Mouse (Mus musculus): ENCODE results near the gene Tbca. TPM values are rescaled to one million over a fixed set of nuclear protein-coding genes. Genes with fewer than 3 reads are reported as not detected.
A peak's percentile ranks its signal among the peaks of the same experiment; 100 is the strongest.

The Tbca gene
- polyA plus RNA-seq, 1 experiment from 2014 or later = 258 TPM

- peaks cover 8% of the 10 kb centered on the region; the same call in 1 of the 2 replicates for H3K4me1 ChIP-seq (ENCODE audit: control insufficient read depth, insufficient read depth, low read length)
- H3K27ac ChIP-seq (replicated peaks; ENCODE audit: low read depth, low read length) = no peak overlapping the region
- WGBS = 2% methylated on average over 18 of the region's 19 CpGs
- no peak overlapping the region for H3K4me3 ChIP-seq (ENCODE audit: low read depth, low read length)
- no peak overlapping the region for H3K9ac ChIP-seq (ENCODE audit: low read depth, low read length)
- H3K27me3 ChIP-seq (replicated peaks; ENCODE audit: control insufficient read depth, insufficient read depth, low read length) = peaks cover 96% of the 10 kb centered on the region
- no peak for DNase-seq (ENCODE audit: low spot score)
- no peak for ATAC-seq (ENCODE audit: low read depth)
- no peaks in the 10 kb centered on the region for H3K9me3 ChIP-seq (ENCODE audit: control insufficient read depth, low read length)
- no peaks in the 10 kb centered on the region for H3K36me3 ChIP-seq (ENCODE audit: control insufficient read depth, insufficient read depth, low read length)
- H3K4me2 ChIP-seq (ENCODE audit: low read depth, low read length) = no peak overlapping the region
Observed at GRCm38 (mm10) chr13:94872439-94872838, 83.7 kb downstream of the Tbca start.

GRCm38 (mm10) chr13:94873111-94874038 is 84.7 kb downstream of the Tbca start:
- no peak overlapping the region for H3K27ac ChIP-seq (replicated peaks; ENCODE audit: low read depth, low read length)
- H3K27me3 ChIP-seq (replicated peaks; ENCODE audit: control insufficient read depth, insufficient read depth, low read length) = peaks cover 96% of the 10 kb centered on the region
- H3K4me2 ChIP-seq (ENCODE audit: low read depth, low read length) = no peak overlapping the region
- H3K4me3 ChIP-seq (ENCODE audit: low read depth, low read length) = peak overlapping the region; percentile 16
- WGBS = 1% methylated on average over 53 of the region's 54 CpGs
- no peaks in the 10 kb centered on the region for H3K9me3 ChIP-seq (ENCODE audit: control insufficient read depth, low read length)
- peaks cover 8% of the 10 kb centered on the region; the same call in 1 of the 2 replicates for H3K4me1 ChIP-seq (ENCODE audit: control insufficient read depth, insufficient read depth, low read length)
- DNase-seq (ENCODE audit: low spot score) (no peak), ATAC-seq (ENCODE audit: low read depth) (peak; percentile 14; the same call in 1 of the 2 replicates)
- no peak overlapping the region for H3K9ac ChIP-seq (ENCODE audit: low read depth, low read length)
- H3K36me3 ChIP-seq (ENCODE audit: control insufficient read depth, insufficient read depth, low read length) = no peaks in the 10 kb centered on the region

GRCm38 (mm10) chr13:94874039-94874425 is 85.3 kb downstream of the Tbca start:
- no peaks in the 10 kb centered on the region for H3K9me3 ChIP-seq (ENCODE audit: control insufficient read depth, low read length)
- no peak overlapping the region for H3K9ac ChIP-seq (ENCODE audit: low read depth, low read length)
- ATAC-seq (ENCODE audit: low read depth) (no peak), DNase-seq (ENCODE audit: low spot score) (no peak)
- peaks cover 92% of the 10 kb centered on the region for H3K27me3 ChIP-seq (replicated peaks; ENCODE audit: control insufficient read depth, insufficient read depth, low read length)
- no peak overlapping the region for H3K4me3 ChIP-seq (ENCODE audit: low read depth, low read length)
- no peak overlapping the region for H3K27ac ChIP-seq (replicated peaks; ENCODE audit: low read depth, low read length)
- no peak overlapping the region for H3K4me2 ChIP-seq (ENCODE audit: low read depth, low read length)
- H3K36me3 ChIP-seq (ENCODE audit: control insufficient read depth, insufficient read depth, low read length) = no peaks in the 10 kb centered on the region
- 3% methylated on average over 8 of the region's 8 CpGs for WGBS
- peaks cover 1% of the 10 kb centered on the region; the same call in 1 of the 2 replicates for H3K4me1 ChIP-seq (ENCODE audit: control insufficient read depth, insufficient read depth, low read length)

GRCm38 (mm10) chr13:94874656-94875395 is 86.1 kb downstream of the Tbca start:
- Histone ChIP-seq H3K4me1 (ENCODE audit: control insufficient read depth, insufficient read depth, low read length) (no peaks in the 10 kb centered on the region), H3K4me3 (ENCODE audit: low read depth, low read length) (no peak overlapping the region), H3K9ac (ENCODE audit: low read depth, low read length) (no peak overlapping the region), H3K9me3 (ENCODE audit: control insufficient read depth, low read length) (no peaks in the 10 kb centered on the region), H3K4me2 (ENCODE audit: low read depth, low read length) (no peak overlapping the region), H3K27me3 (replicated peaks; ENCODE audit: control insufficient read depth, insufficient read depth, low read length) (peaks cover 90% of the 10 kb centered on the region), H3K36me3 (ENCODE audit: control insufficient read depth, insufficient read depth, low read length) (no peaks in the 10 kb centered on the region), H3K27ac (replicated peaks; ENCODE audit: low read depth, low read length) (no peak overlapping the region)
- DNase-seq (ENCODE audit: low spot score) (no peak), ATAC-seq (ENCODE audit: low read depth) (no peak)
- WGBS = under 1% methylated on average over 20 of the region's 23 CpGs

- no peak within 1 kb of the TSS for H3K4me3 ChIP-seq (ENCODE audit: low read depth, low read length)
- no peaks in the 10 kb centered on the region for H3K36me3 ChIP-seq (ENCODE audit: control insufficient read depth, insufficient read depth, low read length)
Observed at GRCm38 (mm10) chr13:94875396-94875880, 86.7 kb downstream of the Tbca start, which contains the start of gene Otp. TSS of gene Otp (plus strand) at chr13:94875602.

GRCm38 (mm10) chr13:94876286-94877210 is 87.8 kb downstream of the Tbca start:
- Histone ChIP-seq H3K4me3 (ENCODE audit: low read depth, low read length) (no peak overlapping the region), H3K27me3 (replicated peaks; ENCODE audit: control insufficient read depth, insufficient read depth, low read length) (peaks cover 90% of the 10 kb centered on the region), H3K27ac (replicated peaks; ENCODE audit: low read depth, low read length) (no peak overlapping the region), H3K9ac (ENCODE audit: low read depth, low read length) (no peak overlapping the region), H3K9me3 (ENCODE audit: control insufficient read depth, low read length) (no peaks in the 10 kb centered on the region), H3K4me1 (ENCODE audit: control insufficient read depth, insufficient read depth, low read length) (no peaks in the 10 kb centered on the region), H3K4me2 (ENCODE audit: low read depth, low read length) (no peak overlapping the region), H3K36me3 (ENCODE audit: control insufficient read depth, insufficient read depth, low read length) (no peaks in the 10 kb centered on the region)
- ATAC-seq (ENCODE audit: low read depth) = no peak
- DNase-seq (ENCODE audit: low spot score) = no peak
- under 1% methylated on average over 26 of the region's 30 CpGs for WGBS

More at GRCm38 (mm10) chr13:94875396-94875880, 86.7 kb downstream of the Tbca start, which contains the start of gene Otp:
- H3K27ac ChIP-seq (replicated peaks; ENCODE audit: low read depth, low read length) = no peak within 1 kb of the TSS
- H3K9me3 ChIP-seq (ENCODE audit: control insufficient read depth, low read length) = no peaks in the 10 kb centered on the region
- no peak for ATAC-seq (ENCODE audit: low read depth)
- under 1% methylated on average over 23 of the region's 30 CpGs for WGBS
- no peak for DNase-seq (ENCODE audit: low spot score)
- H3K4me1 ChIP-seq (ENCODE audit: control insufficient read depth, insufficient read depth, low read length) = no peaks in the 10 kb centered on the region
- H3K4me2 ChIP-seq (ENCODE audit: low read depth, low read length) = no peak within 1 kb of the TSS
- peaks cover 90% of the 10 kb centered on the region for H3K27me3 ChIP-seq (replicated peaks; ENCODE audit: control insufficient read depth, insufficient read depth, low read length)
- no peak within 1 kb of the TSS for H3K9ac ChIP-seq (ENCODE audit: low read depth, low read length)

- no peak overlapping the region for H3K4me3 ChIP-seq (ENCODE audit: low read depth, low read length)
- no peaks in the 10 kb centered on the region for H3K4me1 ChIP-seq (ENCODE audit: control insufficient read depth, insufficient read depth, low read length)
- no peak for DNase-seq (ENCODE audit: low spot score)
- H3K27ac ChIP-seq (replicated peaks; ENCODE audit: low read depth, low read length) = no peak overlapping the region
- H3K36me3 ChIP-seq (ENCODE audit: control insufficient read depth, insufficient read depth, low read length) = no peaks in the 10 kb centered on the region
- no peaks in the 10 kb centered on the region for H3K9me3 ChIP-seq (ENCODE audit: control insufficient read depth, low read length)
- WGBS = 2% methylated on average over 27 of the region's 27 CpGs
- H3K4me2 ChIP-seq (ENCODE audit: low read depth, low read length) = no peak overlapping the region
- no peak overlapping the region for H3K9ac ChIP-seq (ENCODE audit: low read depth, low read length)
- peaks cover 90% of the 10 kb centered on the region for H3K27me3 ChIP-seq (replicated peaks; ENCODE audit: control insufficient read depth, insufficient read depth, low read length)
- ATAC-seq (ENCODE audit: low read depth) = no peak
Observed at GRCm38 (mm10) chr13:94877211-94877590, 88.5 kb downstream of the Tbca start.

All from embryonic facial prominence, embryonic 14.5 days (tissue).